Mouse (Mus musculus) ovary, postnatal 10 days (tissue): ENCODE measurements around the gene Foxn3.

Experiments
- DNase-seq: peaks from one replicate; pipeline ENCODE4 v3.0.0; 2022; ENCODE audit warnings: low spot score

Gene Foxn3

DNA sequence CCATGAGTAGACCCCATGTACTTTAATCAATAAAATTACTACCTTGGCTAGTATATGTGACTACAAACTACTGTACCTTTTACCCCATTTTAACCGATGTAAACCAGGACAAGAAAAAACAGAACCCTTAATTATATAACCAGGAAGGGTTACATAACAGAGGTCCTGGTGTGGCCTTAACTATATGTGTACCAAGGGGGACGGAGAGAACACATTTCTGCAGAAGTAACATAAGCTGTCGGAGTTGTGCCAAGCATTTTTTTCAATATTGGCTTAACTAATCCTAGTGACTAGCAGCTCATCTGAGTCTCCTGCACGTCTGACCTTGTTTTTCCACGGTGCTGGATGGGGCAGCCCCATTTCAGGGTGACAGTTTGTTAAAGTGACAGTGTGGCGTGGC lies 315.4 kb downstream of the Foxn3 start:
- DNase-seq = no peak

DNA sequence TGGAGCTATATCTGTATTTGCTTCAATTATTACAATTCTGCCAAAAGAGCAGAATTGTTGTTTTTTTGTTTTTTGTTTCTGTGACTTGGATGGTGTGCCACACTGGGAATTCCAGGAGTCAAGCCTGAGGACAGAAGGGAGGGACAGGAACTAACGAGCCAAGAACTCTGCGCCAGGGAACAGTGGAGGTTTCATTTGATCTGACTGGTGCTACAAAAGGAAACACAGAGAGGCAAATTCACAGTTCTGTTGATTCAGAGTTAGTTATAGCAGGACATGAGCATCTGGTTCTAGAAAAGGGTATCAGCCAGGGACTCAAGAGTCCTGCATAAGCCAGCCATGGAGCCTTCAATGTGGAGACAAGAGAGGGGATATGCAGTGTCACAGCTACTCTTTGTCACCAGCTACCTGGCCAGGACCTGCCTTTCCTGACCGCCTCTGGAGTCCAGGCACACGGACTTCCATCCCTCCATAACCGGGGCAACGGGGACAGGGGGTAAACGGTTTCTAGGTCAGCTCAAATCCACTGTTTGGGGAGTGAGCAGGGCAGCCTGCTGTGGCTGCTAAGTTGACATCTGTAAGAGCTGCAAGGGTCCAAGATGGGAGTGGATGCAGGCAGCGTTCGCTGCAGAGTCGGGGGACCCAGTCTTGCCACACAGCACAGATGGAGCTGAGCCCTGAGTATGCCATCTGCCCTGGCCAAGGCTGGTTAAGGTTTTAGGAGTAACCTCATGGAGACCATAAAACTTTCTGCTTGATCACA lies 316.2 kb downstream of the Foxn3 start:
- DNase-seq = no peak

DNA sequence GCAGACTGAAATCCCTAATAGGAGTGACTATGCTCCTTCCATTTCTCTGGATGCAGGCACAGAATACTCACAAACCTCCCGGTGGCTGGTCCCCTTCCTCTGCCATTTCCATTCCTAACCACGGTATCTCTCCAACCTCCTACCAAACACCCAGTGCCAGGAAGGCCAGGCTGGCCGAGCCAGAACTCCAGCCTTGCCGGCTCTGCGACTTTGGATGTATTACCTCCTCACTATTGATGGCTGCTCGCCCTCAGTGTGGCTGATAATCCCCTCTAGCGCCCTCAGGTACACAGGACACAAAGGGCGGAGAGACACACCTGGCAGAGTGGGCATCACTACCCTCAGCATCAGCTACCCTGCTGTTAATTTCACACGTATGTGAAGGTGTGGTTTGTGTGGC lies 318.7 kb downstream of the Foxn3 start:
- no peak for DNase-seq

DNA sequence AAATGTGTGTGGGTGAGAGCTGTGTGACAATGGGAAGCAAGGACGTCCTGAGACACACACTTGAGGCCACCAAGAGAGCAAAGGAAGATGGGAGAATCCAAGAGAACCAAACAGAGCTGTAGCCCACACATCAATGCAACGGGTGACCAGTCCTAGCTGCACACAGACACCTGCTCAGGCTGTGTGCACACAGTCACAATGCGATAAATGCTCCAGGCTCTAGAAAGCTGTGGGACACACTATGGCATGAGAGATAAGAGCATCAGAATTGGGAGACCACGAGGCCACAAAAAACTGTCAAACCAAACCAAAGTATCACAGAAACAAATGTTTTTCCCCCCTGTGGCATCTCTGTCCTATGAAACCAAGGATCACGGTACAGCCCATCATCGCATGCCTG lies 319.1 kb downstream of the Foxn3 start:
- no peak for DNase-seq

DNA sequence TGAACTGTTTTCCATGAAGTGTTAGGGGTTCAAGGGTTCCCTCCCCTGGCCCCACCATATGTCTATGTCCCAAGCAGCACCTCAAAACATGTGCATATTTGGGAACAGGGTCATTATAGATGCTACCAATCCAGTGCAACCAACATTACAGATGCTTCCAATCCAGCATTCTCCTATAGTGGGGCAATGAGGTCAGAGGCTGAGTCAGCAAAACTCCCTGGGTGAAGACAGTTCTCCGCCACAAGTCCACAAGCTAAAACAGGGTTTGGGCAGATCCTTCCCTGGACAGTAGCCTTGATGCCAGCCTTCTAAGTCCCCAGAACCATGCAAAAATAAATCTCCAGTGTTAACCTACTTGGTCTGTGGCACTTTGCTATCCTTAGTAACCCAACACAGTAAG lies 320.1 kb downstream of the Foxn3 start:
- no peak for DNase-seq

DNA sequence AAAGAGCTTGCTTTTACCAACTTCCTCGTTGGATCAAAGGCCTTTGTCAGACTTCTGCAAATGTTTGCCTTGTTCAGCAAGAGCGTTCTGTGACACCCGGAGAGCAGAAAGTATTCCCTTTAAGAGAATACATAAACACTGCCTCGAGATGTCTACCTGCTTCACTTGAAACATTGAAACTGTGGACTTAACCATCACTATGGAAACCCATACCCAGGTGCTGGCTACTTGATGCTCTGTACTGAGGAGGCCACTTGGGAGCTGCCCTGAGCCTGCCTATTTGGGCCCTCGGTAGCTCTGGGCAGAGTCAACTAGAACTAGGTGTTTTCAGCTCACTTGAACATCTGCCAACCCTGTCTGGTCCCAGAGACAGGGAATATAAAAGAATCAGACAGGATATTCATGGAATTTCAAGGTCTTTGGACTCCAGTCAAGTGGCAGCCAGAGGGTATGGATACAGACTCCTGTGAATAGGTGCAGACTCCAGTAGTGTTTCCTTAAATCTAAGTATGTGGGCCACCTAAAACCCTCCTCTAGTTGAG lies 323.1 kb downstream of the Foxn3 start:
- DNase-seq = no peak

DNA sequence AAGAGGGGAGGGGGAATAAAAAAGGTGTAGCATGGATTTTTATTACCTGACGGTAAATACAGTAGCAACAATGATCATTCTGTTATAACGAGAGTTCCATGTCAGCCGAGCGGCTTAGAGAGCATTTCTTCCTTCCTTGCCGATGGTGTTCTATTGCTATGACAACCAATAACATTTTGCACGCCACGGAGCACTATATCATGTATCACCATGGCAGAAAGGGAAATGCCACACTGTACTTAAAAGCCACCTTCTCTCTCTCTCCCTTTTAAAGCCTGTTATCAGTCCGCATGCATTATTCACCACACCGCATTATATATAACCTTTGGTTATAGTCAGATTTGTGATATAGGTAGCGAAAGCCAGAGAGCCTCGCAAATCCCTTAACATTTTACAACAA lies 323.6 kb downstream of the Foxn3 start:
- no peak for DNase-seq

DNA sequence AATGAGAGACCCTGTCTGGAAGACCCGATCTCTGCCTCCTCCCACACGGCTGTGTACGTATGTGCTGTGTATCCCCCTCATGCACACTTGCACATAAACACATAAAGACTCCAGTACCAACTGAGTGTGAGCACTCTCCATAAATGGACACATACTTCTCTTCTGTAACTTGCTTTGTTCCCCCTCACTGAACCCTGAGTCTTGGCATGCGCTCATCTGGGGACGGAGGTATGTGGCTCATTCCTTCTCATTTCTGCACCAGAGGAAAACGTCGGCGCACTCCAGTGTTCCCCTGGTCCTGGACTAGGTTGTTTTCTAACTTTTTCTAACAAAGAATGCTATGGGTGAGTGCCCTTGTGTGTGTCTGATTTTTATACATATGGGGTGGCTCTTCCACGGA lies 325.9 kb downstream of the Foxn3 start:
- DNase-seq = no peak

DNA sequence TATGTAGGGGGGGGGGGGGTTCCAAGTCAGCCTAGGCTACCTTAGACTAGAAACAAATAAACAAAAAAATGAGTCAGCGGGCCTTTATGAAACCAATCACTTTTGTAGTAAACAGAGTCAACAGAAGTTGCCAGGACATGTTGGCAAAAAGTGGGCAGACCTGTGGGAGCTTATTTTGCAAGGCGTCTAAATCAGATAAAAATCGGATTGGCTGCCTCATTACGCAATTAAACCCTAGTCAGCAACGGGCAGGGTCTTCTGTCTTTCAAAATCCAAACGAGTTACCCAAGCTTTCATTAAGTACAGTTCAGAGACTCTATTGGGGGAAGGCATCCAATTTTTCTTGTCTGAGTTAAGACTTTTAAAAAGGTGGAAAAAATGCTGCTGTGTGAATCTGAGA lies 329.0 kb downstream of the Foxn3 start:
- no peak for DNase-seq

DNA sequence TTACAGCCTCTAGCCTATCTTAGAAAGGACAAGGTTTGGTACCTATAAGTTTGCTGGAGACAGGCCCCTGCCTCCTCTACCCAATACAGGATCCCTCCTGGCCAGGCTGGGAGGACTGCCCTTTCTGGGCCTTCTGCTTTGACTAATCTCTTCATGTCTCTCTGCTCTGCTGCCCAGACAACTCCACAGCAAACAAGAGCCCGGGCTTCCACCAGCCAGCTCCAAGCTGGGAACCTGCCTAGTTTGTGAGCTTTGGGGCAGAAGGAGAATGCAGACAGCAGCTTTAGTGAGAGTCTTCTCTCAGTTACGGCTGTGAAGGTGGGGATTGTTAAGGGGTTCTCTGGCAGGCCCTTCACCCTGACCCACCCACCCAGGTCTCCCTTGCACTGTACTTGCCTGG lies 330.0 kb downstream of the Foxn3 start:
- no peak for DNase-seq

DNA sequence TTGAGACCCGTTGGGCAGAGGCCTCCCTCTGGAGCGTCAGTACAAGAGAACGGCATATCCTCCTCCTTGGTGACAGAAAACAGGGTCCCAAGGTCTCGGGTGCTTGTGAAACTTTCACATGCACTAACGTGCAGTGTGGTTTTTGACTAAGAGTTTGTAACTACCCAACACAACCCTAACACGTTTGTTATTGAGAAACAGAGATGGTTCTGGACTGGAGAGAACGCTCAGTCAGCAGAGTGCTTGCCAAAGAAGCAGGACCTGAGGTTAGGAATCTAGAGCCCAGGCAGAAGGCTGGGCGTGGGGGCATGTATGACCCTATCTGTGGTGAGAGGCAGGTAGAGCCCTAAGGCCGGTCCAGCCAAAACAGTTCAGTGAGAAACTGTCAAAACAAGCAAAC lies 330.9 kb downstream of the Foxn3 start:
- no peak for DNase-seq

DNA sequence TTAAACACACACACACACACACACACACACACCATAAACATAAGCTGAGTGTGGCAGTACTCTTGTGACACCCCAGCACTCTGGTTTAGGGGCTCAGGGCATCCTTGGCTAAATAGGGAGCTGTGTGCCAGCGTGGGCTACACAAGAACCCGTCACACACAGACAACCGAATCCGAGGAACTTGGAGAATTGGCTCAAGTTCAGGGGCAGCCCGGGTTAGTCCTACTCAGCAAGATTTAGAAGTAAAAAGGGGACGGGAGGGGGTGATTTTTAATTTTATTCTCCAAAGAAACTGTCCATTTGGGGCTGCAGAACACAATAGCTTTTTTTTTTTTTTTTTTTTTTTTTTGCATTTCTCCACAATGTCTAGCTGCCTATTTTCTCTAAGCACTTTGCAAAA lies 332.1 kb downstream of the Foxn3 start:
- no peak for DNase-seq

DNA sequence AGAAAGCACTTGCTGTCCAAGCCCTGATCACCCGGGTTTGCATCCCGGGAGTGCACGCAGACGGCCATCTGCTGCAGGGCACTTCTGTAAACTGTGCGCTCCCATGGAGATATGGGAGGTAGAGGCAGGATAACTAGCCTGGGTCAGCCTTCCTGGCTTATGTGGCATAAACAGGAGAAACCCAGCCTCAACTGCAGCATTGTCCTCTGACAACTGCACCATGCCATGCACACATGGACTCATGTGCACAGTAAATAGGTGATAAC lies 332.7 kb downstream of the Foxn3 start:
- DNase-seq = no peak

DNA sequence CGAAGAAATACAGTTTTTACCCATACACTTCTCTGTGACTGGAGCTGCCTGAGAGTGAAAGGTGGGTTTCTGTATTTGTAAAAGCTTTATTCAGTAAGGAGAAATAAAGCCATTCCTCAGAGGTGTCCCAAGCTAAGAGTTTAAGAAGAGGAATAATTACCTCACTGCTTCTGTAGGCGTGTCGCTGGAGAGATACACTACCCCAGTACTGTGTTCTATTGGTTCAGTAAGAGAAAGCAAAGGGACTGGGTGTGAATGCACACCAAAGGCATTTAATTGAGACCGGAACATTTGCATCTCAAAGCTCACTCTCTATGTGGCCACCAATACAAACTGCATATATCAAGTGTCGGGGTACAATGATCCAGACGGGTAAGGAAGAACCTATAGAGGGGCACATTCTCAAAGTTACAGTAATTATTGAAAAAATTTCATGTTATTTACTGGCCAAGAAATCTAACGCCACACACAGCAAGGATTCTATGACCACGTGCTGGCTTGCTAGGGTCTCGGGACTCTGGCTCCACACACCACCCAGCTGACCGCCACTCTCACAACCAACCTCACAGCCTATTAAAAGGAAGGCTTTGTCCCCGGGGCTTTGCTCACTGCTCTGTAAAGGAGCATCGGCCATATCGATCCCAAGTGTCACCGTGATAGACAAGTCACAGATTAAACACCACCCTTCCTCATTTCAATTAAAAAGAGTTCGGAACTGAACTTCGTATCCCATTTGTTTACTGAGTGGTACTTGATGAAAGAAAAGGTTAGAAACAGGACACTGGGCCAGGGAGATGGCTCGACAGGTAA lies 333.2 kb downstream of the Foxn3 start:
- DNase-seq = no peak

DNA sequence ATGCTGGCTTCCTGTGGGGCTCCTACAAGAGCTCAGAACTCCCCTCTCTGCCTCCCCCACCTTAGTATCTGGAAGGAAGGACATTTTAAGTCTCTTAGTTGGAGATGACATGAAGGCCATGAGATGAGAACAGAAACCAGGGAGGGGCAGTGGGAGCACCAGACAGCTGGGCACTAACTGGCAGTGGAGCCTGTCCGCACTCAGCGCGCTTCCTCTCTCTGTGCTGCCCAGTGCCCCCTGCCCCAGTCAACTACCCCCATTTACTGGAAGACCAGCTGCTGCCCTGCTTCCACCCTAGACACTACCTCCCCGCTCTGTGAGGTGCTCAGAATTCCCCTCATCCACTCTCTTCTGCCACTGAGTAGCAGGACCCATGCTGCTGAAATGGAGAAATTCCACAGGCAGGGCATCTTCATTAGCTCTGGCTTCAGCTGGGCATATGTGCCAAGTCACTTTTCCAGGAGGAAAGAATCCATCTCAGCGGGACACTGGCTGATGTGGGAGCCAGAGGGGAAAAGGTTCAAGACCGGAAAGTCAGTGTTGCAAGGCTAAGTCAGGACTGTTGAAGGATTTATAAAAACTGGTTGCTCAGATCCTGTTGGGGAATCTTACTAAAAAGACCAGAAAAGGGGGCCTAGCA lies 335.9 kb downstream of the Foxn3 start:
- DNase-seq = no peak

DNA sequence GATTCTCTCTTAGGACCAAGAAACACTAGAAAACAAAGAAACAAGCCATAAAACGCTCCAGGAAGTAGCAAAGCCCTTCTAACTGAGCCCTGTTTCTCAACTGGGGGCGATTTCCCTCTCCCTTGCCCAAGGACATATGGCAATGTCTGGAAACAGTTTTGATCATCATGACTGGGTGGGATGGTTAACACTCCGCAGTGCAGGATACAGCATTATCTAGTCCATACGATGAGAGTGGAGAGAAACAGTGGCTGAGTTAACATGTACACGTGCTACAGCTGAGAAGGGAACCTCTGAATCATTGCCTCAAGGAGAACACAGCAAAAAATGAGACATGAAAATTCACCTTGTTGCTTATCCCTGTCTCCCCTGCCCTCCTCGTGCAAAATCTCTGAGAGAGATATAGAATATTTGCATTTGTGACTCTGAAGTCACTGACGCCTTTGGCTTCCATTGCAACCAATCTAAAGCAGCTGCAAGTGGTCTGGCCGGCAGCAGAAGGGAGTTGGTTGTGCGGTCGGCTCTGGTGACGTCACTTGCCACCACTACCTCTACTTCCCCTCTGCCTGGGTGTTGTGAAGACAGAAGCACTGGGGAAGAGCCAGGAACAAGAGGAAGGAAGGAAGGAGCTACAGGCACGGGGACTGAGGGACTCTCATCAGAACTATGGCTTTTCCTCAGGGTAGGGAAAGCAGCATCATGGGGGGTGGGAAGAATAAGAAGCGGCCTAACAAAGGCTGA lies 338.3 kb downstream of the Foxn3 start:
- no peak for DNase-seq

DNA sequence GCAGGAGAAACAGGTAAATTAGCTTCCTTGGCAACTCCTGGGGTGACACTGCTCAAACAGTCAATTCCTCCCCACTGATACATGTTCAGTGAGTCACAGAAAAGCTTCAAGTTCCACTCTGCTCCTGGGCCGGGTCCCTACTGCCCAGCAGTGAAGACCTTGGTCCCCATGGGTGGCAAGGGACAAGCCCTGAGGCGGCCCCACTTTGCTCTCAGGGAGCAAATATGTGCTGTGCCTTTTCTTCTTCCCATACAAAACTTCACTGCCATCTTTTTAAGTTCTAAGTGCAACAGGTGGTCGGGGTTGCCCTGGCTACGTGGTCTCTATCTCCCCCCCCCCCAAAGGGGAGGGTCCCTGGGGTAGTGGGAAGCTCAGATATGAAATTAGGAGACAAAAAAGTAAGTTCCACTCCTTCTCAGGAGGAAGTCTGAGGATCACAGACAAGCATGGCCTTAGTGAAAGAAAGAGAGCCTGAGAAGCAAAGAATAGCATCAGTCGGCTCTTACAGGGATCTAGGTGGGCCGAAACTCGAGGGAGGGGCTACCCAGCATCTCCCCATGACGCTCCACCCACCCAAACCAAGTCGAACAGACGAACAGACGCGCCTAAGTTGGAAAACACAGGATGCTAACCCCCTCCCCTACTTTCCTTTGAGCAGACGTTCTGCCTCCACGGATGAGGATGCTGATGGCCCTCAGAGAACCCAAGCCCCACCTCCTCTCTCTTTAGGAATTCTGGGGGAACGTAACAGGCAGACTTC lies 342.1 kb downstream of the Foxn3 start:
- no peak for DNase-seq

DNA sequence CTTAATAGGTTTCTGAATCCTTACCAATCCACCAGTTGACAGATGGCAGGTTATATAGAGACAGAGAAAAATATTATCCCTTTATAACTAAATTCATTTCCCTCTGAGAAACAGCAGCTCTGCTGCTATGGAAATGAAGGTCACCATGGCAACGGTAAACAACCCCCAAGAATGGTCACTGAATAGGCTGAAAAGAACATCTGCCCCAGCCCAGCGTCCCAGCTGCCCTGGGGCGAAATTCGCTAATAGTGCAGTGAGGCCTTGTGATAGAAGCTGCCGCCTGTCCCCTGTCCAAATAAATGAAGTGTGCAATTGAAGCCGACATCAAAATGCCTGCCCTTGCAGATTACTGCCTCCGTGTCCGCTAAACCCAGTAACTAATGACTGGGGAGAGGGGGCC lies 343.0 kb downstream of the Foxn3 start:
- no peak for DNase-seq

DNA sequence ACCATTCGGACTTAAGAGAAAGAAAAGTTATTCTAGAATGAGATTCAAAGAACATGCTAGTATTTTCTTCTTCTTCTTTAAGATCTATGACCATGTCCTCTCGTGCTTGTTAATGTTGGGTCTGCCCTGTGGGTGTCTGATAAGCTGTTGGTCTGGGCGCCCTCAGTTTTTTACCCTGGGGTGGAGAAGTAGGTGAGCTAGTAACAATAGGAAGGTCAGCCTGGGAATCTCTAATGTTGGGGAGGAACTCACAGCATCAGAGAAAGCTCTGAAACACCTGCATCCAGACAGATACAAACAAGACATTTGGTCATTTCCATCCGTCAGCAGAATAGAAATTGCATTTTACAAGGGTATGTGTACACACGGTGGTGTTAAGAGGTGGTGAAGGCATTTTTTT lies 343.6 kb downstream of the Foxn3 start:
- DNase-seq = no peak

DNA sequence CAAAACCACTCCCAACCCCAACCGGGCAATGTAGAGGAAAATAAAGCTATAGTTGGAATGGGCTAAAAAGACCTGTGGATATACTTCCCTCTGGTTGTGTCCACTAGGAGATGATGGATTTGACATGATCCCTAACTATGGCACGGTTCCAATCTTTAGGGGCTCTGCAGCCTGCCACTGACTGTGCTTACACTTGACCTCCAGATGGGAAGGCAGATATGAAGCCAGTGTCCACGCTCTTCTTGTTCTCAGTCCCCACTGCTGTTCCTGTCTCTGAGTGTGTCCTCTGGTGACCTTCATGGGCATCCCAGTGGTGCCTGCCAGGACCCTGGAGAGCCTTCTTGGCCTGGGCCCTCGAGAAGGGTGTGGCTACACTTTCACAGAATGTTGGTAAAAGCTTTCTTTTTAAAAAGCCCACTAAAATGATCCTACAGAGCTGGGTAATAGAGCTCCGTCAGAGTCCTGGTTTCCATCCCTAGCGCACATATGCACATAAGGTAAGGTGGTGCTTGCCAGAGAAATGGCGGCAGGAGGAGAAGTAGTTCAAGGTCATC lies 346.2 kb downstream of the Foxn3 start:
- no peak for DNase-seq

DNA sequence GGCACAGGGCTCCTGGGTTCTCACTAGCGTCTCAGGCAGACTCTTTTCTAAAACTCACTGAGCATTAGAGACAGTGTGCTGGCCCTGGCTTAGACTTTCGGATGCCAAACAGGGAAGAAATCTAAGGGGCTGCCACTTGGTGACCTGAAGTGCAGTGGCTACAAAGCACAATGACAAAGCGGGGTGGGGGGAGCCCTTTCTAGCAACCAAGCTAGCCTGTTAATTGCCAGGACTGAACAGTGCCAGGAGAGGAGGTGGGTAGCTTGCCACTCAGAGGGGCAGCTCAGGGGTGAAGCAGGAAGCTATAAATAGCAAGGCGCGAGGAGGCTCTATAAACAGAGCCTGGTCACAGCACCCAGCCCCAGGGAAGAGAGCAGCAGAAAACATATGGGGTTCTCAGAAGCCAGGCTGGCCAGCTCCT lies 347.0 kb downstream of the Foxn3 start:
- no peak for DNase-seq
